Mouse (Mus musculus) kidney, embryonic 16.5 days (tissue): ENCODE results near the gene Olfr792. TPM values are rescaled to one million over a fixed set of nuclear protein-coding genes. Genes with fewer than 3 reads are reported as not detected.

Experiments used
- ATAC-seq: fragments of 200-750 bp; cut with Nextera tagmentation; 2 replicates; pipeline ENCODE4 v1.8.0; 2017; ENCODE audit warnings: moderate TSS enrichment; ENCODE audit not compliant: low FRiP score, low TSS enrichment
- H3K27ac ChIP-seq: fragments of 300-500 bp; sonication (generic); 2 replicates; pipeline ENCODE4 v1.5.1; 2014; ENCODE audit warnings: low read length
- H3K27me3 ChIP-seq: fragments of 300-500 bp; sonication (generic); 2 replicates; pipeline ENCODE4 v1.6.1; 2014; ENCODE audit warnings: low read length, control low read depth, mixed read lengths; ENCODE audit not compliant: insufficient read depth
- H3K36me3 ChIP-seq: fragments of 300-500 bp; sonication (generic); 2 replicates; pipeline ENCODE4 v1.6.1; 2014; ENCODE audit warnings: low read length, control low read depth, mixed read lengths; ENCODE audit not compliant: insufficient read depth
- H3K4me1 ChIP-seq: fragments of 300-500 bp; sonication (generic); 2 replicates; pipeline ENCODE4 v1.6.1; 2014; ENCODE audit warnings: low read length, control low read depth, mixed read lengths; ENCODE audit not compliant: insufficient read depth
- H3K4me2 ChIP-seq: fragments of 300-500 bp; sonication (generic); replicated peaks from 2 replicates; pipeline ENCODE4 v1.6.1; 2014; ENCODE audit warnings: low read depth, low read length
- H3K4me3 ChIP-seq: fragments of 300-500 bp; sonication (generic); 2 replicates; pipeline ENCODE4 v1.5.1; 2014; ENCODE audit warnings: mild to moderate bottlenecking, low read length
- H3K9ac ChIP-seq: fragments of 300-500 bp; sonication (generic); replicated peaks from 2 replicates; pipeline ENCODE4 v1.6.1; 2014; ENCODE audit warnings: low read length
- H3K9me3 ChIP-seq: fragments of 300-500 bp; sonication (generic); 2 replicates; pipeline ENCODE4 v1.6.1; 2016; ENCODE audit warnings: low read length, control low read depth
- WGBS: fragments of 180-500 bp; shearing (Covaris S2); extraction: QIAGEN DNeasy Blood & Tissue Kit; methylation state at CpG from one replicate; pipeline ENCODE4 v1.1.7; 2014; 5-methylcytosine and 5-hydroxymethylcytosine counted together
- microRNA-seq: library from miRNA; unstranded; fragments of <30 nt; microRNA quantifications from one replicate; pipeline ENCODE4, GENCODE M21; 2016
- polyA plus RNA-seq: library from polyadenylated mRNA; unstranded; fragments of >200 nt; fragmentation: Nextera tagmentation; extraction: Ambion mirVana; gene quantifications from 2 replicates; pipeline ENCODE4 v1.2.1, GENCODE M21; 2015

Olfr792 gene
- polyA plus RNA-seq: not detected in 2 replicates

DNA sequence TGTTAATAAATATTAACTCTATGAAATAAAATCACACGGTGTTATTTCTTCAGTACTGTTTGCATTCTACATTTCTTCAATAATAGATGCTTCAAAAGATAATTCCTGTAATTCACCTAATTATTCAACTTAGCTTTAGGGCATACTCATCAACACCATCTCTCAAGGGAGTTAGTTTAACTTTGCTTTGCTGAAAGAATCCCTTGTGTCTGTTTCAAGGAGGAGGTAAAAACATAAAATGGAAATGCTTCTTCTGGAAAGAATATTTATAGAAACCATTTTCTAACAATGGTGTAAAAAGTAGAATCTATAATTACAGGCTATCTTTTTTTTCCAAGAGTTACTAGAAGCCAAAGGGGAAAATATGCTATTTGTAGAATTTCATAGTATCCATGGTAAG is at the start of gene Olfr792:
Gene Olfr792, plus strand, starts transcription at position 301 of the 400 bp plus-strand sequence.
- Histone ChIP-seq H3K9ac (no peak within 1 kb of the TSS), H3K4me3 (no peak within 1 kb of the TSS), H3K9me3 (no peaks in the 10 kb centered on the region), H3K36me3 (no peaks in the 10 kb centered on the region), H3K27ac (no peak within 1 kb of the TSS), H3K4me1 (no peaks in the 10 kb centered on the region), H3K4me2 (no peak within 1 kb of the TSS), H3K27me3 (no peaks in the 10 kb centered on the region)
- WGBS: 89% methylated on average over 1 of the region's 1 CpGs
- no peak for ATAC-seq

GRCm38 (mm10) chr10:129490101-129490500 is 48.9 kb upstream of the Olfr792 start:
- no peaks in the 10 kb centered on the region for H3K4me1 ChIP-seq
- no peak overlapping the region for H3K9ac ChIP-seq
- WGBS: 81% methylated on average over 2 of the region's 2 CpGs
- no peak overlapping the region for H3K4me3 ChIP-seq
- no peaks in the 10 kb centered on the region for H3K9me3 ChIP-seq
- no peaks in the 10 kb centered on the region for H3K36me3 ChIP-seq
- H3K27ac ChIP-seq: no peak overlapping the region
- H3K4me2 ChIP-seq: no peak overlapping the region
- no peaks in the 10 kb centered on the region for H3K27me3 ChIP-seq
- ATAC-seq: no peak

- no peaks in the 10 kb centered on the region for H3K27me3 ChIP-seq
- no peaks in the 10 kb centered on the region for H3K36me3 ChIP-seq
- no peaks in the 10 kb centered on the region for H3K9me3 ChIP-seq
- no peak within 1 kb of the TSS for H3K4me2 ChIP-seq
- no peak within 1 kb of the TSS for H3K27ac ChIP-seq
- no peak within 1 kb of the TSS for H3K4me3 ChIP-seq
- no peak for ATAC-seq
- H3K9ac ChIP-seq: no peak within 1 kb of the TSS
- no peaks in the 10 kb centered on the region for H3K4me1 ChIP-seq
Measured at GRCm38 (mm10) chr10:129498192-129498591, 40.8 kb upstream of the Olfr792 start, which contains the start of gene Olfr790. Gene Olfr790 (plus strand): TSS chr10:129498492.

DNA sequence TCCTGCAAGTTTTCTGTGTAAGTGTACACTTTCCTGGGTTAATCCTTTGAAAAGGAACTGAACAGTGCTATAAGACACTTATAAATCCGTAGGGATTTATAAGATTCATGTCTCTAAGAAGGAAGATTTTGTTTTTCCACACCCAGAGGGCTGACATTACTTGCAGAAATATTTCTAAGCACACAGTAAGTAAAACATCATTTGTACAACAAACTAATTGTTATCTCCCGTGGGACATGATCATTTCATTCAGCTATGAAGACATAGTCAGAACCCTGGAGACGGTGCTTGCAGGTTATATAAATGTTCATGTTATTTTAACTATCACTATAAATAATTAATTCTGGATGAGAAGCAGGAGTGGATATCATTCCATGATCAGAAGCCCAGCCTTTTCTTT is 17.5 kb upstream of the Olfr792 start, which contains the start of gene Olfr791:
Gene Olfr791, plus strand, starts transcription at position 301 of the 400 bp plus-strand sequence.
- Histone ChIP-seq H3K9ac (no peak within 1 kb of the TSS), H3K36me3 (no peaks in the 10 kb centered on the region), H3K4me2 (no peak within 1 kb of the TSS), H3K27me3 (no peaks in the 10 kb centered on the region), H3K4me1 (no peaks in the 10 kb centered on the region), H3K9me3 (no peaks in the 10 kb centered on the region), H3K4me3 (no peak within 1 kb of the TSS), H3K27ac (no peak within 1 kb of the TSS)
- ATAC-seq: no peak
- 69% methylated on average over 3 of the region's 3 CpGs for WGBS

DNA sequence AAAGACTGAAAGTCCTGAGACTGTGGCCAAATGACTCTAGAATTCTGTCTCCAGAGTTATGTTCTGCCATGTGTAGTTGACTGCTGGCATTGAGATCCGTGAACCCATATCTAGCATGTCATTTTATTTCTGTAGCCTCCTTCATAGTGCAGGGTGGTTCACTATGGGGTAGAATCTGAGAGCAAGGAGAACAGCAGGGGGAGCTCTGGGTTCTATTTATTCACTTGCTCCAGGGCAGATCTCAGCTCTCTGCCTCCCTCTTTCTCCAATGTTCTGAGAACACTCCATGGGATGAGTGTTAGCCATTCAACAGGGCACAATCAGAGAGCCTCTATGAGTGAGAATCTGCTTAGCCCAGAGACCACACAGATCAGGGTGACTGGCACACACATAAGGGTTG is 10.4 kb downstream of the Olfr792 start:
- Histone ChIP-seq H3K9me3 (peaks cover 6% of the 10 kb centered on the region), H3K27ac (no peak overlapping the region), H3K4me2 (no peak overlapping the region), H3K4me1 (no peaks in the 10 kb centered on the region), H3K9ac (no peak overlapping the region), H3K27me3 (no peaks in the 10 kb centered on the region), H3K36me3 (no peaks in the 10 kb centered on the region), H3K4me3 (no peak overlapping the region)
- 53% methylated on average over 1 of the region's 1 CpGs for WGBS
- ATAC-seq: no peak

DNA sequence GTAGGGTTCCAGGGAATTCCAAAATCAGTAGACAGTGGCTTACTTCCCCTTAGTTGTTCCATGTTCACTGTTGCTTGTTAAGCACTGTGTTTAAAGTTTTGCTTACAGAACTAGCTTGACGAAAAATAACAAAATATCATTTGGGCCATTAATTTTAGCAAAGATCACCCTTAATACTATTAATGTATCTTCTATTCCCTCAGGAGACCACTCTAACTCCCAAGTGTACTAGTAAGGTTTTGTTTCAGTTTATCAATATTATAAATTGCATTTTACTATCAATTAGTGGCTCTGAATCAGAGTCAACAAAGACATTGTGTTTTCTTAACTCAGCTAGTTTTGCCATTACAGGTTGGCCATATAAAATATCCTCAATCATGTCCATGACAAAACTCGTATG is 28.4 kb downstream of the Olfr792 start, which contains the start of gene Olfr794:
Gene Olfr794, plus strand, starts transcription at position 301 of the 400 bp plus-strand sequence.
- H3K4me2 ChIP-seq: no peak within 1 kb of the TSS
- 74% methylated on average over 2 of the region's 2 CpGs for WGBS
- no peak within 1 kb of the TSS for H3K27ac ChIP-seq
- H3K9ac ChIP-seq: no peak within 1 kb of the TSS
- H3K4me1 ChIP-seq: no peaks in the 10 kb centered on the region
- no peak within 1 kb of the TSS for H3K4me3 ChIP-seq
- ATAC-seq: no peak
- H3K27me3 ChIP-seq: no peaks in the 10 kb centered on the region
- no peaks in the 10 kb centered on the region for H3K36me3 ChIP-seq
- no peaks in the 10 kb centered on the region for H3K9me3 ChIP-seq

DNA sequence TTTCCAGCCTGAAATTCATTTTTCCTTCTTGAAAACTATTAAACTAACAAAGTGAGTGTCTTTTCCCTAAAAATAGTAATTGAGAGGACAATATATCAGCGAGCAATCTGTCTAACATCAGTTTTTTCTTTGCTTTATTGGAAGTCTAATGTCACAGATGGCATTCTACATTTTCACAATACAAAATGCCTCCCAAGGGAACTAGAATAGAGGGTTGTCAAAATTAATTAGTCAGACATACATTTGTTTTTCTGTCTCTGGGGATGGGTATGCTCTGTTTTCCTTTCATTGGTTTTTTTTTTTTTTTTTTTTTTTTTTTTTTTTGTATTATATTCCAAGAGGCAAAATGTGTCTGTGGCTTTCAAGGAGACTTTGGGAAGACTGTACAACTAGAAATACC is 38.1 kb downstream of the Olfr792 start:
- Histone ChIP-seq H3K36me3 (no peaks in the 10 kb centered on the region), H3K9me3 (no peaks in the 10 kb centered on the region; the same call in 1 of the 2 replicates), H3K27ac (no peak overlapping the region), H3K9ac (no peak overlapping the region), H3K4me3 (no peak overlapping the region), H3K4me2 (no peak overlapping the region), H3K27me3 (no peaks in the 10 kb centered on the region), H3K4me1 (no peaks in the 10 kb centered on the region)
- 77% methylated on average over 1 of the region's 1 CpGs for WGBS
- no peak for ATAC-seq

Small RNA genes lying within 50 kb of the gene (microRNA-seq; reads per million reads assigned to microRNA genes)
- gene Gm23252: not detected

Other genes with a start within 250 kb of the Olfr792 start
- not detected in 2 replicates for gene Olfr780, start 221.0 kb upstream of the Olfr792 start, polyA plus RNA-seq
- not detected in 2 replicates for gene Olfr781, start 210.3 kb upstream of the Olfr792 start, polyA plus RNA-seq
- not detected in 2 replicates for gene Olfr782, start 190.3 kb upstream of the Olfr792 start, polyA plus RNA-seq
- gene Olfr784, start 155.1 kb upstream of the Olfr792 start, polyA plus RNA-seq: 0.05 and 0.06 TPM in 2 replicates
- gene Olfr785, start 133.7 kb upstream of the Olfr792 start, polyA plus RNA-seq: not detected in 2 replicates
- not detected in 2 replicates for gene Olfr786, start 111.9 kb upstream of the Olfr792 start, polyA plus RNA-seq
- not detected in 2 replicates for gene Olfr787, start 77.3 kb upstream of the Olfr792 start, polyA plus RNA-seq
- not detected in 2 replicates for gene Olfr788, start 68.2 kb upstream of the Olfr792 start, polyA plus RNA-seq
- not detected in 2 replicates for gene Olfr789, start 54.4 kb upstream of the Olfr792 start, polyA plus RNA-seq
- not detected in 2 replicates for gene Olfr790, start 40.7 kb upstream of the Olfr792 start, polyA plus RNA-seq
- gene Olfr791, start 17.4 kb upstream of the Olfr792 start, polyA plus RNA-seq: not detected in 2 replicates
- not detected in 2 replicates for gene Olfr794, start 28.5 kb downstream of the Olfr792 start, polyA plus RNA-seq
- gene Olfr796, start 73.4 kb downstream of the Olfr792 start, polyA plus RNA-seq: not detected in 2 replicates
- gene Olfr798, start 88.8 kb downstream of the Olfr792 start, polyA plus RNA-seq: not detected in 2 replicates
- not detected in 2 replicates for gene Olfr799, start 98.3 kb downstream of the Olfr792 start, polyA plus RNA-seq
- gene Olfr800, start 118.5 kb downstream of the Olfr792 start, polyA plus RNA-seq: not detected in 2 replicates
- not detected in 2 replicates for gene Olfr801, start 134.7 kb downstream of the Olfr792 start, polyA plus RNA-seq
- 0.03 TPM in 1 of 2 replicates, not detected in the other for gene Olfr802, start 149.0 kb downstream of the Olfr792 start, polyA plus RNA-seq
- gene Olfr803, start 155.1 kb downstream of the Olfr792 start, polyA plus RNA-seq: not detected in 2 replicates
- gene Olfr804, start 164.0 kb downstream of the Olfr792 start, polyA plus RNA-seq: not detected in 2 replicates
- gene Olfr805, start 190.2 kb downstream of the Olfr792 start, polyA plus RNA-seq: not detected in 2 replicates
- not detected in 2 replicates for gene Olfr806, start 202.8 kb downstream of the Olfr792 start, polyA plus RNA-seq
- not detected in 2 replicates for gene Olfr807, start 218.6 kb downstream of the Olfr792 start, polyA plus RNA-seq
- not detected in 2 replicates for gene Olfr808, start 226.3 kb downstream of the Olfr792 start, polyA plus RNA-seq
- gene Olfr809, start 235.5 kb downstream of the Olfr792 start, polyA plus RNA-seq: not detected in 2 replicates